Mouse (Mus musculus) gastrocnemius, adult 8-10 months (tissue): ENCODE data around the gene Plekha3. TPM values are rescaled to one million over a fixed set of nuclear protein-coding genes. Genes with fewer than 3 reads are reported as not detected.

Experiments used
- DNase-seq, 2 experiments: peaks; one replicate each; pipeline ENCODE4 v3.0.0; 2022; ENCODE audit warnings: low spot score in 2 of 2
- total RNA-seq, 4 experiments: library from RNA; stranded (reverse); gene quantifications; 2 replicates each; pipeline ENCODE4 v1.2.4; 2022

Plekha3 gene
- total RNA-seq, 4 experiments from 2014 or later, result 8.5 to 15.0 (median 10.3) TPM

DNA sequence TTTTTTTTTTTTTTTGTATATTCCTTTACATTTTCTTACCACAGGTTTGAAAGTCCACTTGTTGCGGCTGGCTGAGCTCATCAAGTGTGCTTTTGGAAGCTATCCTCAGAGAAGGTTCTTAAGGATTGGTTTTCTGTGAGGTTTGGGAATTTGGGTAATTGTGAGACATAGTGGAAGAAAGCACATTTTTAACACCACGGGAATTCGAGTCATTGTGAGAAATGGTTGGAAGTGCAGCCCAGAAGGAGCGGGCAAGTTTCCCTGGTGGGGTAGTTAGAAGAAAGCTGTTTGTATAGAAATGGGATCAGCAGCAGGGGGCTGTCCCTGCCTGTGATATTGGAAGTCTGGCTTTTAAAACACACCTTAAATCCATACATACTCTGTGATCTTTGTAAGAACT, 868 bp downstream of the Plekha3 start:
- DNase-seq, result no peak

- no peak for DNase-seq
Measured at GRCm38 (mm10) chr2:76676401-76677226, 1.5 kb downstream of the Plekha3 start.

DNA sequence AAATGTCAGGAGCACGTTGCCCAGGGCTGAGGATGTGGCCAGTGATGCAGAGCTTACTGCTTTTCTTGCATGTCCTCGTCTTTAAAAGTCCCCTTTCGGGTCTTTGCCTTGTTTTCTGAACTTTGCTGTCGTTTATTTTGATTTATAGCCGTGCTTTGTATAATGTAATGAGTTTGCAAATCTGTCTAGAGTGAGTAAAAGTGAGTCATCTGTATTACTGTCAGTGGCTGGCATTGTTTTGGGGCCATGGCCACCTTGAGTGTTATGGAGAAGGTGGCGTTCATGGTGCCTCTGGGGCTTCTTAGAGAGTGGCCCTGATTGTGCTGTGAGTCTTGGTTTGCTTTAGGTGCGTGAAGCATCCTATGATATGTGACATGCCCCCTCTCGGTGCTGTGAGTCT, 7.2 kb downstream of the Plekha3 start:
- no peak for DNase-seq

- no peak for DNase-seq
Measured at GRCm38 (mm10) chr2:76686986-76687385, 11.9 kb downstream of the Plekha3 start.

DNA sequence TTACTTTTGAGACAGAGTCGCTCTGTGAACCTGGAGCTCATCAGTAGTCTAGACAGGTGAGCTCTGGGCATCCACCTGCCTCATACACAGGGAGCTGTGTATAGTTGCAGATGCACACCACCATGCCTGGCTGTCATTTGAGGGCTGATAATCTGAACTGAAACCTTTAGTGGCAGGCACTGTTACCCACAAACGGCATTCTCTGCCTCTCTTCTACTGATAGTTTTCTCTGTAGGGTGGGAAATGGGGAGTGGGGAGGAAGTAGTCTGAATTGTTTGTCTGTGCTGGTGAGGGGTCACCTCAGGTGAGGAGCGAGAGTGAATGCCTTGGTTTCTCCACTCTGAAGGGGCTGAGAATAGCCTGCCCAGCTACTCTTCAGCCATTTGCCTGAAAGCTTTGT, 12.5 kb downstream of the Plekha3 start:
- DNase-seq, result no peak

GRCm38 (mm10) chr2:76688162-76688561, 13.1 kb downstream of the Plekha3 start:
- no peak for DNase-seq

DNA sequence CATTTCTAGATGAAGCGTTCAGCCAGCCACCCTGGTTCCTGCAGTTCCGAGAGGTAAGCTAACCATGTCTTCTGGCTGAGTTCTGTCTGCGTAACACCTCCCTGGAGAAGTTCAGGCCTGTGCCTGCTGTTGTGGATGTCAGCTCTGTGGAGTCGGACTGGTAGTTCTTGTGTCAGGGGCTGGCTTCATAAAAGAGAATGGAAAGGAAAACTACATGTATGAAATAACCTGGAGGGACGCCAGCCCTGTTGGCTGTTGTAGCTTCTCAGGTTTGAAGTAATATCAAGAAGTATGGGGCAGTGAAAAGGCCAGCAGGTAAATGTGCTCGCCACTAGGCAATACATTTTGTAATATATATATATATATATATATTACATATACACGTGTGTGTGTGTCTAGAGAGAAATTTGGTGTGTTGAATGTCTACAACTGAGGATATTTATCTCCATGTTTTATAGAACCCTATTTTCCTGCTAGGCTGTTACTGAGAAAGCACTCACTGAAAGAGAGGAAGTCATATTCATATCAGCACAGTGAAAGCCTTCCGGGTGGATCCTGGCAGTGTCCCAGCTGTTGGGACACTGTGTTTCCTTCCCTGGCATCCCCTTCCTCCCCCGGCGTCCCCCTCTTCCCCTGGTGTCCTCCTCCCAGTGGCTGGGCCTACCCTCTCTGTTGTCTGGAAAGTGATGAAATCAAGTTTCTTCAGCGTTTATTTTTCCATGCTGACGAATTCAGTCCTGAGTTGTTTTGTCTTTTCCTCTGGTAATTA, 15.5 kb downstream of the Plekha3 start:
- DNase-seq, result peak; percentile 20 to 42

- DNase-seq, result no peak
Measured at GRCm38 (mm10) chr2:76693765-76694164, 18.7 kb downstream of the Plekha3 start.

- no peak for DNase-seq
Measured at GRCm38 (mm10) chr2:76695290-76695689, 20.2 kb downstream of the Plekha3 start.

GRCm38 (mm10) chr2:76702188-76702587, 27.1 kb downstream of the Plekha3 start:
- DNase-seq, result no peak

GRCm38 (mm10) chr2:76702751-76703150, 27.7 kb downstream of the Plekha3 start:
- no peak for DNase-seq

GRCm38 (mm10) chr2:76705655-76706054, 30.6 kb downstream of the Plekha3 start:
- DNase-seq, result no peak

DNA sequence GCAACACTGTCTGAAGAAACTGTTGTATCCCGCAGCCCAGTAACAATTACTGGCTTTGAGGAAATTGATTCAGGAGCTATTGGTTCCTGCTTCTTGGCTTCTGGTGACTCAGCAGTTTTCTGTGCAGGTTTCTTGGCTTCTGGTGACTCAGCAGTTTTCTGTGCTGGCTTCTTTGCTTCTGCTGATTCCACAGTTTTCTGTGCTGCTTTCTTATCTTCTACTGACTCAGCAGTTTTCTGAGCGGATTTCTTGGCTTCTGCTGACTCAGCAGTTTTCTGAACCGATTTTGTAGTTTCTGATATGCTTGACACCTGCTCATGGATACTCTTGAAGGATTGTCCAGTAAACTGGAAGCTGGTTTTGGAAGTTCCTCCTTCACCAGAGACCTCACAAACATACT, 33.4 kb downstream of the Plekha3 start:
- DNase-seq, result no peak

DNA sequence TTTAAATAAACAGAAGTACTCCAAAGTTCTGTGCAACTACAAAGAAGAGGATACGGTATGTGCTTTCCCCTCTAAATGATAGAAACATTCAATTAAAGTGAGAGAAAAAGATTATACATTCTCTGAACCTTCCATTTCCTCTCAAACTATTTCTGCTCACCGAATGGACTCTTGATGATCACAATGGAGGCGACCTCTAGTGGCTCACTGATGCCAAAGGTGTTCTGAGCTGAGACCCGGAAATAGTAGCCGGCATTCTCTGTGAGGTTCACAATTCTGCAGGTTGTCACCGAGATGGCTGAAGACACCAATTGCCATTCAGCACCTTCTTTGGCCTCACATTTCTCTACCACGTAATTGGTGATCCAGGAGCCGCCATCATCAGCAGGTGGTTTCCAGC, 39.9 kb downstream of the Plekha3 start:
- DNase-seq, result no peak

DNA sequence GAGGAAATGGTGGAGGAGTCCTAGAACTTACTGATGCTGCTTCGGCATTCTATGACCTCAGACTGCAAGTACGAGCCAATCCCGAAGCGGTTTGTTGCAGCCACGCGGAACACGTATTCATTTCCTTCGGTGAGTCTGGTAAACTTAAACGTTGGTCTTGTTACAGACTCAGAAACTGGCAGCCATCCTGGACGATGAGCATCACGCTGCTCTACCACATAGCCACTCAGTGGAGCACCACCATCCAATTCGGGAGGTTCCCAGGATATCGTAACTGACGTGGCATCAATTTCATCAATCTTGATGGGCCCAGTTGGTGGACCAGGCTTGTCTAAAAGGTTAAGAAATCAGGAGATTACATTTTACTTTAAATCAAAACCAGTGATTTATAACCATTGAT, 44.6 kb downstream of the Plekha3 start:
- no peak for DNase-seq

Other genes with a start within 250 kb of the Plekha3 start
- 1 to 10 TPM; 1.3 to 3.1 (median 2.5) TPM for gene Prkra, start 27.3 kb upstream of the Plekha3 start, total RNA-seq
- not detected for gene Pjvk, start 26.8 kb upstream of the Plekha3 start, total RNA-seq
- gene Fkbp7, start 2.2 kb upstream of the Plekha3 start, total RNA-seq, result 1 to 10 TPM; 3.0 to 6.5 (median 5.4) TPM